Mouse (Mus musculus) CD4-positive, CD25-positive, alpha-beta regulatory T cell, adult 4 months (primary cell): ENCODE measurements around the gene Setd3. TPM values are rescaled to one million over a fixed set of nuclear protein-coding genes. Genes with fewer than 3 reads are reported as not detected.
A peak's percentile ranks its signal among the peaks of the same experiment; 100 is the strongest.

ENCODE experiments used
- ATAC-seq: one replicate; pipeline ENCODE4 v1.8.0; 2017
- polyA plus RNA-seq, 2 experiments: library from polyadenylated mRNA; unstranded; fragments of 100-300 nt; shearing (Covaris generic); gene quantifications; one replicate each; pipeline ENCODE4 v1.2.1; 2017

The Setd3 gene
- polyA plus RNA-seq, result 10 to 100 TPM; 21.5 to 25.3 TPM

GRCm38 (mm10) chr12:108179246-108179320, at the start of gene Setd3:
Gene Setd3 (minus strand): TSS chr12:108179314.
- ATAC-seq, result no peak

- no peak for ATAC-seq
Measured at GRCm38 (mm10) chr12:108227527-108227926, 48.4 kb upstream of the Setd3 start.

- ATAC-seq, result no peak
Measured at GRCm38 (mm10) chr12:108226941-108227340, 47.8 kb upstream of the Setd3 start.

- no peak for ATAC-seq
Measured at GRCm38 (mm10) chr12:108226216-108226615, 47.1 kb upstream of the Setd3 start.

- ATAC-seq, result no peak
Measured at GRCm38 (mm10) chr12:108225781-108226180, 46.7 kb upstream of the Setd3 start.

GRCm38 (mm10) chr12:108223357-108223756, 44.2 kb upstream of the Setd3 start:
- no peak for ATAC-seq

GRCm38 (mm10) chr12:108221712-108222111, 42.6 kb upstream of the Setd3 start:
- ATAC-seq, result no peak

- no peak for ATAC-seq
Measured at GRCm38 (mm10) chr12:108221206-108221605, 42.1 kb upstream of the Setd3 start.

GRCm38 (mm10) chr12:108220621-108221020, 41.5 kb upstream of the Setd3 start:
- ATAC-seq, result no peak

GRCm38 (mm10) chr12:108219825-108220616, 40.9 kb upstream of the Setd3 start:
- no peak for ATAC-seq

GRCm38 (mm10) chr12:108219163-108219562, 40.0 kb upstream of the Setd3 start:
- no peak for ATAC-seq

- ATAC-seq, result no peak
Measured at GRCm38 (mm10) chr12:108217572-108217971, 38.5 kb upstream of the Setd3 start.

GRCm38 (mm10) chr12:108216611-108217370, 37.7 kb upstream of the Setd3 start:
- ATAC-seq, result no peak

- no peak for ATAC-seq
Measured at GRCm38 (mm10) chr12:108215090-108215489, 36.0 kb upstream of the Setd3 start.

- ATAC-seq, result no peak
Measured at GRCm38 (mm10) chr12:108213090-108214041, 34.3 kb upstream of the Setd3 start.

- ATAC-seq, result no peak
Measured at GRCm38 (mm10) chr12:108212476-108212875, 33.4 kb upstream of the Setd3 start.

GRCm38 (mm10) chr12:108212071-108212470, 33.0 kb upstream of the Setd3 start:
- no peak for ATAC-seq

- ATAC-seq, result no peak
Measured at GRCm38 (mm10) chr12:108210623-108211022, 31.5 kb upstream of the Setd3 start.

- no peak for ATAC-seq
Measured at GRCm38 (mm10) chr12:108208726-108209438, 29.8 kb upstream of the Setd3 start.

GRCm38 (mm10) chr12:108208216-108208615, 29.1 kb upstream of the Setd3 start:
- no peak for ATAC-seq

- ATAC-seq, result peak; percentile 33
Measured at GRCm38 (mm10) chr12:108206641-108207040, 27.5 kb upstream of the Setd3 start.

GRCm38 (mm10) chr12:108204978-108205377, 25.9 kb upstream of the Setd3 start:
- ATAC-seq, result peak; percentile 38

- peak; percentile 67 for ATAC-seq
Measured at GRCm38 (mm10) chr12:108203895-108204294, 24.8 kb upstream of the Setd3 start.
